Mouse (Mus musculus) kidney, embryonic 16.5 days (tissue): Measurements from ENCODE around the gene Elmo3. TPM values are rescaled to one million over a fixed set of nuclear protein-coding genes. Genes with fewer than 3 reads are reported as not detected.

Source experiments
- microRNA counts: library from miRNA; unstranded; fragments of <30 nt; microRNA quantifications from one replicate; lab custom pipeline; 2016
- microRNA-seq: library from miRNA; unstranded; fragments of <30 nt; microRNA quantifications from one replicate; pipeline ENCODE4, GENCODE M21; 2016
- polyA plus RNA-seq: library from polyadenylated mRNA; unstranded; fragments of >200 nt; fragmentation: Nextera tagmentation; extraction: Ambion mirVana; gene quantifications from 2 replicates; pipeline ENCODE4 v1.2.1, GENCODE M21; 2015

Elmo3 gene
- polyA plus RNA-seq, 1 experiment from 2014 or later = 13.9 TPM

MicroRNA genes within 50 kb of the gene (microRNA counts, 519-probe panel; counts per million panel counts)
- 2,454 counts per million, percentile 60 among the panel's probes with 10 or more counts for microRNA mmu-miR-328 (lab: Ali Mortazavi, UCI)

Small RNAs within 50 kb of the gene (microRNA-seq; reads per million reads assigned to microRNA genes)
- gene Gm27320 = not detected
- gene Mir328 = 195 reads per million, percentile 64 among the genes with 10 or more reads in this experiment

Other genes starting within 250 kb of the Elmo3 start
- gene Ces3b, start 221.8 kb upstream of the Elmo3 start, polyA plus RNA-seq = not detected in 2 replicates
- gene Ces4a, start 173.8 kb upstream of the Elmo3 start, polyA plus RNA-seq = not detected in 2 replicates
- gene Cbfb, start 134.9 kb upstream of the Elmo3 start, polyA plus RNA-seq = 59.9 and 63.5 TPM in 2 replicates
- gene D230025D16Rik, start 80.5 kb upstream of the Elmo3 start, polyA plus RNA-seq = 26.9 and 27.6 TPM in 2 replicates
- 10.2 and 11.9 TPM in 2 replicates for gene B3gnt9, start 50.4 kb upstream of the Elmo3 start, polyA plus RNA-seq
- 23.4 and 26.3 TPM in 2 replicates for gene Tradd, start 41.0 kb upstream of the Elmo3 start, polyA plus RNA-seq
- 3.0 and 3.1 TPM in 2 replicates for gene Fbxl8, start 41.0 kb upstream of the Elmo3 start, polyA plus RNA-seq
- gene Hsf4, start 35.8 kb upstream of the Elmo3 start, polyA plus RNA-seq = 0.14 and 0.16 TPM in 2 replicates
- 1.2 and 1.4 TPM in 2 replicates for gene Nol3, start 29.5 kb upstream of the Elmo3 start, polyA plus RNA-seq
- 10.5 and 13.4 TPM in 2 replicates for gene 4931428F04Rik, start 15.7 kb upstream of the Elmo3 start, polyA plus RNA-seq
- 29.5 and 32.1 TPM in 2 replicates for gene Exoc3l, start 9.5 kb upstream of the Elmo3 start, polyA plus RNA-seq
- gene E2f4, start 7.9 kb upstream of the Elmo3 start, polyA plus RNA-seq = 90.1 and 108 TPM in 2 replicates
- 2.2 and 2.4 TPM in 2 replicates for gene Lrrc29, start 20.7 kb downstream of the Elmo3 start, polyA plus RNA-seq
- 120 and 136 TPM in 2 replicates for gene Tmem208, start 20.8 kb downstream of the Elmo3 start, polyA plus RNA-seq
- gene Fhod1, start 42.4 kb downstream of the Elmo3 start, polyA plus RNA-seq = 3.7 and 4.6 TPM in 2 replicates
- 2.5 and 3.1 TPM in 2 replicates for gene Slc9a5, start 43.2 kb downstream of the Elmo3 start, polyA plus RNA-seq
- 0.32 and 0.37 TPM in 2 replicates for gene Plekhg4, start 67.7 kb downstream of the Elmo3 start, polyA plus RNA-seq
- not detected in 2 replicates for gene Kctd19, start 107.9 kb downstream of the Elmo3 start, polyA plus RNA-seq
- gene Lrrc36, start 108.0 kb downstream of the Elmo3 start, polyA plus RNA-seq = 0.17 and 0.41 TPM in 2 replicates
- 22.2 and 24.8 TPM in 2 replicates for gene Tppp3, start 165.9 kb downstream of the Elmo3 start, polyA plus RNA-seq
- 49.6 and 51.1 TPM in 2 replicates for gene Zdhhc1, start 191.3 kb downstream of the Elmo3 start, polyA plus RNA-seq
- gene Hsd11b2, start 213.2 kb downstream of the Elmo3 start, polyA plus RNA-seq = 39.3 and 39.9 TPM in 2 replicates